Mouse (Mus musculus) ovary, postnatal 36 days (tissue): ENCODE results near the gene Prkce.
A peak's percentile ranks its signal among the peaks of the same experiment; 100 is the strongest.

Source experiments
- DNase-seq: peaks from one replicate; pipeline ENCODE4 v3.0.0; 2022; ENCODE audit warnings: low spot score, mixed read lengths

Prkce gene

GRCm38 (mm10) chr17:86302266-86302665, 134.7 kb downstream of the Prkce start:
- DNase-seq: peak; percentile 38

GRCm38 (mm10) chr17:86302861-86303331, 135.3 kb downstream of the Prkce start:
- DNase-seq: no peak

- no peak for DNase-seq
Observed at GRCm38 (mm10) chr17:86303401-86304243, 136.0 kb downstream of the Prkce start.

- no peak for DNase-seq
Observed at GRCm38 (mm10) chr17:86304923-86305630, 137.5 kb downstream of the Prkce start.

- no peak for DNase-seq
Observed at GRCm38 (mm10) chr17:86306161-86306560, 138.6 kb downstream of the Prkce start.

- no peak for DNase-seq
Observed at GRCm38 (mm10) chr17:86313413-86314139, 146.0 kb downstream of the Prkce start.

GRCm38 (mm10) chr17:86315874-86316273, 148.3 kb downstream of the Prkce start:
- no peak for DNase-seq

- DNase-seq: no peak
Observed at GRCm38 (mm10) chr17:86316771-86317170, 149.2 kb downstream of the Prkce start.

- DNase-seq: no peak
Observed at GRCm38 (mm10) chr17:86317197-86317596, 149.6 kb downstream of the Prkce start.

- no peak for DNase-seq
Observed at GRCm38 (mm10) chr17:86319967-86320602, 152.5 kb downstream of the Prkce start.

GRCm38 (mm10) chr17:86322840-86323239, 155.3 kb downstream of the Prkce start:
- no peak for DNase-seq

- DNase-seq: no peak
Observed at GRCm38 (mm10) chr17:86323310-86323709, 155.7 kb downstream of the Prkce start.

GRCm38 (mm10) chr17:86323909-86324686, 156.5 kb downstream of the Prkce start:
- no peak for DNase-seq

GRCm38 (mm10) chr17:86324756-86325155, 157.2 kb downstream of the Prkce start:
- no peak for DNase-seq

- no peak for DNase-seq
Observed at GRCm38 (mm10) chr17:86325317-86325716, 157.7 kb downstream of the Prkce start.

GRCm38 (mm10) chr17:86327958-86328357, 160.4 kb downstream of the Prkce start:
- no peak for DNase-seq

GRCm38 (mm10) chr17:86329273-86330075, 161.9 kb downstream of the Prkce start:
- DNase-seq: no peak

GRCm38 (mm10) chr17:86330076-86330955, 162.7 kb downstream of the Prkce start:
- no peak for DNase-seq

- DNase-seq: no peak
Observed at GRCm38 (mm10) chr17:86331835-86332234, 164.2 kb downstream of the Prkce start.
